Mouse (Mus musculus) embryonic facial prominence, embryonic 12.5 days (tissue): Measurements from ENCODE around the gene Slc3a1. TPM values are rescaled to one million over a fixed set of nuclear protein-coding genes. Genes with fewer than 3 reads are reported as not detected.

Experiments
- polyA plus RNA-seq: library from polyadenylated mRNA; unstranded; fragments of >200 nt; fragmentation: Nextera tagmentation; extraction: Ambion mirVana; gene quantifications from 2 replicates; pipeline ENCODE4 v1.2.1, GENCODE M21; 2016

The Slc3a1 gene
- polyA plus RNA-seq, 1 experiment from 2014 or later, result 0.37 TPM

Other genes starting within 250 kb of the Slc3a1 start
- gene Lrpprc, start 237.6 kb upstream of the Slc3a1 start, polyA plus RNA-seq, result 58.1 and 59.5 TPM in 2 replicates
- 90.7 and 95.4 TPM in 2 replicates for gene Ppm1b, start 71.6 kb upstream of the Slc3a1 start, polyA plus RNA-seq
- gene Prepl, start 61.9 kb downstream of the Slc3a1 start, polyA plus RNA-seq, result 28.8 and 30.5 TPM in 2 replicates
- 13.6 and 15.1 TPM in 2 replicates for gene Camkmt, start 62.2 kb downstream of the Slc3a1 start, polyA plus RNA-seq